Mouse (Mus musculus): Measurements from ENCODE around the gene Fosl1. TPM values are rescaled to one million over a fixed set of nuclear protein-coding genes. Genes with fewer than 3 reads are reported as not detected.
"Not testable (repeated sequence)": the region's sequence is repeated elsewhere in the genome, so short reads cannot be mapped to it uniquely, and the experiment has no call there.

The Fosl1 gene
- total RNA-seq, 2 experiments from 2014 or later = not detected

DNA sequence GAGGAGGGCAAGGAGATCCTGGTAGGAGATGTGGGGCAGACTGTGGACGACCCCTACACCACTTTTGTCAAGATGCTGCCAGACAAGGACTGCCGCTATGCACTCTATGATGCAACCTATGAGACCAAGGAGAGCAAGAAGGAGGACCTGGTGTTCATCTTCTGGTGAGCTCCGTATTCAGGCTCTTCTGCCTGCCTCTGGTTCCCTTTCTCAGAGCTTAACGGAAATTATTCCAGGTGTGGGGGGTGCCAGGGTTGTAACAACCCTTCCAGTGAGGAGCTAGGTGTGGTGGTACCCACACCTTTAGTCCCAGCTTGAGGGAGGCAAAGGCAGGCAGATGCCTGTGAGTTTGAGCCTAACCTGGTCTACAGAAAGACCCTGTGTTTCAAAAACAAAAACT, 45.3 kb downstream of the Fosl1 start:
- no peak for DNase-seq (ENCODE audit: low spot score)
- intact Hi-C loops (cut with DNase I) = no loop called here

DNA sequence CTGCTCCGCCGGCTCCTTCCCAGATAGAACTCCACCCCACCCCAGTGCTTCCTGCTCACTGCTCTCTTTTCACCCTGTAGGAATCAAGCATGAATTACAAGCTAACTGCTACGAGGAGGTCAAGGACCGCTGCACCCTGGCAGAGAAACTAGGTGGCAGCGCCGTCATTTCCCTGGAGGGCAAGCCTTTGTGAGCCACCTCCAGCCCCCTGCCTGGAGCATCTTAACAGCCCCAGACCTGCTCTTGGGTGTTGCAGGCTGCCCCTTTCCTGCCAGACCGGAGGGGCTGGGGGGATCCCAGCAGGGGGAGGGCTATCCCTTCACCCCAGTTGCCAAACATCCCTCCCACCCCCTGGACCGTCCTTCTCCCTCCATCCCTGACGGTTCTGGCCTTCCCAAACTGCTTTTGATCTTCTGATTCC, 46.0 kb downstream of the Fosl1 start:
- DNase-seq (ENCODE audit: low spot score); intact Hi-C loops (cut with DNase I): not testable (repeated sequence)

DNA sequence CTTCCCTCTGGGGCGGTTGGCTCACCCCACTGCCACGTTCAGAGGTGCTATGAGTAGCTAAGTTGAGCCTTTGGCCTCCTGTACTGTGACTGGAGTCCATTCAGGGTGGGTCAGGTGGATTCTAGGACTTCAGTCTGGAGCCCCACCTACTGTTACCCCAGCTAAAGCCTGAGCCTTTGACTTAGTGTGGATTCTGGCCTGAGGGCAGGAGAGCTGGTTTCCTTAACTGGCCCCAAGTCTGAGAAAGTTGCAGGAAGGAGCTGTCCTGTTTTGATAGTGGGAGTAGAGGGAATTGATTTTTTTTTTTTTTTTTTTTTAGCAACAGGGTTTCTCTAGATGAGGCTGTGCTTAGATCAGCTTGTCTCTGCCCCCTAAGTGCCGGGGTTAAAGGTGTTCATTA, 47.0 kb downstream of the Fosl1 start:
- intact Hi-C loops (cut with DNase I) = no loop called here
- no peak for DNase-seq (ENCODE audit: low spot score)

DNA sequence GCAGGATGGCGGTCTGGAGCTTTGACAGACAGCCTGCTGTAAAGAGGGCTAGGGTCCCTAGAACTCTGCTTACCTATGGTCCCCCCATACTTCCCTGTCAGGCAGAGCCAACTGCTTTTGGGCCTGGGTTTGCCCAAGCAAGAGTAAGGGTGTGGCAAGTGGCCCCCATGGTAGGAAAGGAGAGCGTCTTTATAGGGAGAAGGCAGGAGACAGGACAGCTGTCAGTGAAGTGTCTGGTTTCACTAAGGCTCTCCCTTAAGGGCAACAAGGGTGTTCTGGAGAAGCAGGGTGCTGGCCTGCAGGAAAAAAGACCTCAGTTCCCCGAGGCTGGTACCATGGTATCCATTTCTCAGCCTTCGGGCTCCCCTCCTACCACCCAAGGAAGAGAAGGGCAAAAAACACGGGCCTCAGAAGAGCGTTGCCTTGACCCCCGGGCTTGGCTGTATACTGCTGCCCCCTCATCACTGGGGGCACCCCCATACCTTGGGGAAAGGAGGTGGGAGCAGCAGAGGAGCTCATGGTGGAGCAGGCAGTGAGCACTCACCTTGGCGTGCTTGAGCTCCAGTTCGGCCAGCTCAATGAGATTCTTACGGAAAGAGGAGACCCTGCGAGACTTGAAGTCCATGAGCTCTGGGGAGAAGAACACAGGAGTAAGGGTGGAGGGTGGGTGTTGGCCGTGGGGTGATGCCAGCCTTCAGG, 48.2 kb downstream of the Fosl1 start:
- intact Hi-C loops (cut with DNase I) = no loop called here
- DNase-seq (ENCODE audit: low spot score) = no peak

DNA sequence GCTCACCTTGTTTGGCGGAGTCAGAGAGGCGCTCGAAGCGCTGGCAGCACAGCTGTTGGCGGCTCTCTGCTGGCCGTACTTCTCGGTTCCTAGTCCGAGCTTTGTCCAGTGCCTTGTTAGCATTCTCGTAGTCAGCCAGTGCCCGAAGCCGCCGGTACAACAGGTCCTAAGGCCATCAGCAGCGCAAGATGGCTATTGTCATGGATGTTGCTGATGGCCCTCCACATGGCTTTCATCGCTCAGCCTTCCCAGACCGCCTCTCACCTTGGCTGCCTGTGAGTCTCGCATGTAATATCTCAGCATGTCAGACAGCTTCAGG, 48.7 kb downstream of the Fosl1 start:
- no peak for DNase-seq (ENCODE audit: low spot score)
- intact Hi-C loops (cut with DNase I) = no loop called here

DNA sequence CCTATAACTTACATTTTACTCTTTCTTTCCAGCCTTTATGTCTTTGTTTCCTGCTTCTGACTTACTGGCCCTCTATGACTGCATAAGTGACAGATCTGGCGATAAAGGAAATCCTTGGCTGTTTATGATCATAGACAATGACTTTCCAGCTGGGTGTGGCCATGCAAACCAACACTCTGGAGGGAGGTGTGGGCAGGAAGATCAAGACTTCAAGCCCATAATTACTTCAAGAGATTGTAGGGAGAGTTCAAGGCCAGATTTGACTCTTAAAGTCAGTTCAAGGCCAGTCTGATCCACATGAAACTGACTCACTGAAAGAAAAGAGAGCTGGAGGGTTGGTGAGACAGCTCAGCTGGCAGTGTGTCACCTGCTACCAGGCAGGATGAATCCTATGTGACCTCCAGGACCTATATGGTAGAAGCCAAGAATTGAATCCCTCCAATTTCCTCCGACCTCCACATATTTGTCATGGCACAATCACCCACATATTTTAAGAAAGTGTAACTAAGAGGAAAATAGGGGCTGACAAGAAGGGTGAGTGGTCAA, 53.1 kb downstream of the Fosl1 start:
- intact Hi-C loops (cut with DNase I) = no loop called here
- DNase-seq (ENCODE audit: low spot score) = no peak

DNA sequence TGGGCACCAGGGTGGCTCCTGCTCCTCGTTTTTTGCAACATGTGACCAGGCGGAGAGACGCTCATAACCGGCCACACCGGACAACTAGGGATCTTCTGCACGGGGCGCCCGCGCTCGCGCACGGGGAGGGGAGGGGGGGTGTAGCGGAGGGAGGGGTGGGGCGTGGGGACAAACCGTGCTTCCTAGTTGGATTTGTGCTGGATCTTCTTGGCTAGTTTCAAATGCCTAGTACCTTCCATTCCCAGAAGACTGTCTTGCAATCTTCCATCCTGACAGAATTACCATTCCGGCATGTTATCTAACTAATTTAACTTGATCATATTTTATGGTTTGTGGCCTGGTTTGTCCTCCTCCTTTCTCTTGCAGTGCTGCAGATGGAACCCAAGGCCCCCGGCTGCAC, 56.3 kb downstream of the Fosl1 start, which contains the start of gene 1700020D05Rik:
1700020D05Rik (minus strand) TSS at position 101 of the 400 bp plus-strand sequence.
- no peak for DNase-seq (ENCODE audit: low spot score)
- intact Hi-C loops (cut with DNase I) = no loop called here

Other genes starting within 250 kb of the Fosl1 start
- 10 to 100 TPM; 21.1 TPM for gene Pacs1, start 174.4 kb upstream of the Fosl1 start, total RNA-seq (2021)
- 100 to 1,000 TPM; 110 to 115 TPM for gene Sf3b2, start 152.1 kb upstream of the Fosl1 start, total RNA-seq (2021)
- 10 to 100 TPM; 24.5 to 25.7 TPM for gene Gal3st3, start 149.2 kb upstream of the Fosl1 start, total RNA-seq (2021)
- gene Catsper1, start 111.8 kb upstream of the Fosl1 start, total RNA-seq (2021) = not detected
- 1 to 10 TPM; 7.4 to 9.6 TPM for gene Cst6, start 98.0 kb upstream of the Fosl1 start, total RNA-seq (2021)
- 10 to 100 TPM; 17.6 to 19.4 TPM for gene Eif1ad, start 80.8 kb upstream of the Fosl1 start, total RNA-seq (2021)
- 100 to 1,000 TPM; 122 to 132 TPM for gene Banf1, start 80.4 kb upstream of the Fosl1 start, total RNA-seq (2021)
- gene Sart1, start 58.8 kb upstream of the Fosl1 start, total RNA-seq (2021) = 10 to 100 TPM; 45.3 to 58.7 TPM
- gene Tsga10ip, start 45.0 kb upstream of the Fosl1 start, total RNA-seq (2021) = under 1 TPM; 0.28 to 0.88 TPM
- gene Drap1, start 22.6 kb upstream of the Fosl1 start, total RNA-seq (2021) = 100 to 1,000 TPM; 289 to 292 TPM
- gene AI837181, start 22.4 kb upstream of the Fosl1 start, total RNA-seq (2021) = 10 to 100 TPM; 34.9 to 36.2 TPM
- 10 to 100 TPM in 1 of 2 experiments, 1 to 10 TPM in 1; 7.8 to 11.9 TPM for gene Ccdc85b, start 10.3 kb downstream of the Fosl1 start, total RNA-seq (2021)
- gene Fibp, start 13.1 kb downstream of the Fosl1 start, total RNA-seq (2021) = 10 to 100 TPM; 45.5 to 51.0 TPM
- gene Ctsw, start 21.0 kb downstream of the Fosl1 start, total RNA-seq (2021) = under 1 TPM in 1 of 2 experiments, not detected in 1; 0.45 TPM
- gene Efemp2, start 26.4 kb downstream of the Fosl1 start, total RNA-seq (2021) = 10 to 100 TPM in 1 of 2 experiments, 1 to 10 TPM in 1; 9.9 to 10.3 TPM
- 10 to 100 TPM; 21.0 to 21.5 TPM for gene Mus81, start 40.9 kb downstream of the Fosl1 start, total RNA-seq (2021)
- 100 to 1,000 TPM; 209 to 212 TPM for gene Cfl1, start 42.9 kb downstream of the Fosl1 start, total RNA-seq (2021)
- 1 to 10 TPM in 1 of 2 experiments, under 1 TPM in 1; 0.78 to 1.0 TPM for gene 1700020D05Rik, start 56.2 kb downstream of the Fosl1 start, total RNA-seq (2021)
- gene Snx32, start 63.0 kb downstream of the Fosl1 start, total RNA-seq (2021) = 1 to 10 TPM; 6.2 to 8.1 TPM
- gene Ovol1, start 113.1 kb downstream of the Fosl1 start, total RNA-seq (2021) = not detected
- gene Ap5b1, start 120.5 kb downstream of the Fosl1 start, total RNA-seq (2021) = 1 to 10 TPM; 3.0 to 3.2 TPM
- 10 to 100 TPM; 43.7 to 49.7 TPM for gene Rnaseh2c, start 154.3 kb downstream of the Fosl1 start, total RNA-seq (2021)
- gene Kat5, start 162.7 kb downstream of the Fosl1 start, total RNA-seq (2021) = 10 to 100 TPM; 24.8 to 26.5 TPM
- 10 to 100 TPM; 22.7 to 29.9 TPM for gene Rela, start 189.9 kb downstream of the Fosl1 start, total RNA-seq (2021)
- 10 to 100 TPM; 23.3 to 31.3 TPM for gene Sipa1, start 216.2 kb downstream of the Fosl1 start, total RNA-seq (2021)
- 10 to 100 TPM; 24.0 to 30.4 TPM for gene Map3k11, start 241.2 kb downstream of the Fosl1 start, total RNA-seq (2021)
- 10 to 100 TPM; 17.8 to 18.0 TPM for gene Pcnx3, start 241.4 kb downstream of the Fosl1 start, total RNA-seq (2021)